Mouse (Mus musculus): ENCODE results near the gene Sdad1.
"Not testable (repeated sequence)": the region's sequence is repeated elsewhere in the genome, so short reads cannot be mapped to it uniquely, and the experiment has no call there.

The Sdad1 gene

DNA sequence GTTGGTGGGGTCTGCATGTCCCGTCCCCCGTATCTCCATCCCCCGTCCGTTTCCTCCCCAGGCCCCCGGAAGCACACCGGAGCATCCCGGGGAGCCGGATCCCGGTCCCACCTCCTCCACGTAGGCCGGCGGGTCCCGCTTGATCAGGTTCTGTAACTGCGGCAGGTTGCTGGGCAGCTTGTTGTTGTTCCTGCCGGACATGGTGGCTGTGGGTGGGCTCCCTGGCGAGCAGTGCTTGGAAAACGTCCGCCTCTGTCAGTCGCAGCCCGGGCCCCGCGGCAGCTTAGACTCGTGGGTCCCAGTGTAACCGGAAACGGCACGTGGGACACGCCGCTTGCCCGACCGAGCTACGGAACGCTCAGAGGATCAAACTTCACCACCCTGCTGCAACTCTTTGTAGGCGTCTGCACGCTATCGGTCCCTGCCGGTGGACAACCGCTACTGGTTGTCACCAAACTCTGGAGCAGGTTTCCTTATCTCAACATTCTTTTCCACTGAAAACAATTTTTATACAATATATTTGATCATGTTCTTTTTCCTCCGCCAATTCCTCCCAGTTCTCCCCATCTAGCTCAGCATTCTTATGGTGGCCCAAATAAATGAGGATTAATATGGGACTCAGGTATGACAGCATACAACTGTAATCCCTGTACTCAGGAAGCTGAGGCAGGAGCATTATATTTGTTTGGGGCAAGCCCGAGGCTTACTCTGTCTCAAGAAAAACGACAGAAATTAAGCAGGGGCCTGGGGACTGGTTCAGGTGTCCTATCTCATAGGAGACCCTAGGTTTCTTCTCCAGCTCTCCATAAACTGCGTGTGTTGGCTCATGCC, at the start of gene Sdad1:
Sdad1 (minus strand) TSS at position 799 of the 831 bp plus-strand sequence.
- peak; percentile 95 for DNase-seq (ENCODE audit: low read depth, low spot score)

DNA sequence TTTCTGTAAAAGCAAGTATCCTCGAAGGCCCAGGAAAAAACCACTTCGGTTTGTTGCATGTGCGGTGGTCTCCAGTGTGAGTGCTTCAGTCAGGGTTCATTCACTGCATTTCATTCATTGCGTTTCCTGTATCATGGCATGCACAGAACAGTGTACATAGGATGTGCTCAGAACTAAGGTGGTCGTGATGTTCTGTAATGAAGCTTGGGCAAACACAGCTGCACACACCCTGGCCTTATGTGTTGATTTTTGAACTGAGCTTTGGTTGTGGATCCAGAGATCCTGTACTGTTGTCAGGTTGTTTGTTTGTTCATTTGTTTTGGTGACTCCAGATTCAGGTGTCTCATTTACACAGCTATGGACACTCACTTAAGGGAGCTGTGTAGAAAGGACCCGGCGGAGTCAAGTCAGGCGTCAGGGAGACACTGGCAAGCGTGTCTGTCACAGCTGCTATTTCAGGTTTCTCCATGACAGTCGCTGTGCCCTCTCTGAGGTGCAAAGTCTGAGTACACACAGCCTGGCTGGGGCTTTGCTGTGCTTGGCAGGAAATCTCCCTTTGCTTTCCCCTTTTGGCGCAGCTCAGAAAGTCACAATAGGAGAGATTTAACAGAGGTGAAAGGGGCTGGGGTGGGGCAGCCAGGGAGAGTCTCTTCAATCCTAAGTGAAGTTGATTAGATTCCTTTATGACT, 48.6 kb upstream of the Sdad1 start:
- DNase-seq (ENCODE audit: low read depth, low spot score) = no peak

DNA sequence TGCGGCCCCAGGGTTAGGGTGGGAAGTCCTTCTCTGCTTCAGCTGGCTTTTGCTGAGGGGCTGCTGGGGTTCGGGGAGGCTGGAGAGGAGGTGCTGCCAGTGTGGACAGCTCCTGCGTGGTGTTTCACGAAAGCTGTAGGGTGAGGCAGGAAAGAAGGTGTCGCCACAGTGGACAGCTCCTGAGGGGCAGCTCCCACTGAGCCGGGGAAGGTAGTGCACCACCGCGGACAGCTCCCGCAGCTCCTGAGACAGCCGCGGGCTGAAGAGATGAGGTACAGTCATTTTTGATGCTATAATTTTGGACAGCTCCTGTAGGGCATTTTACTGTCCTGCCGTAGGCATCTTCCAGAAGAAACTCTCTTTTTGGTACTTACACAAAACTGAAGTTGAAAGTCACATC, 47.8 kb upstream of the Sdad1 start:
- peak; percentile 26 for DNase-seq (ENCODE audit: low read depth, low spot score)

DNA sequence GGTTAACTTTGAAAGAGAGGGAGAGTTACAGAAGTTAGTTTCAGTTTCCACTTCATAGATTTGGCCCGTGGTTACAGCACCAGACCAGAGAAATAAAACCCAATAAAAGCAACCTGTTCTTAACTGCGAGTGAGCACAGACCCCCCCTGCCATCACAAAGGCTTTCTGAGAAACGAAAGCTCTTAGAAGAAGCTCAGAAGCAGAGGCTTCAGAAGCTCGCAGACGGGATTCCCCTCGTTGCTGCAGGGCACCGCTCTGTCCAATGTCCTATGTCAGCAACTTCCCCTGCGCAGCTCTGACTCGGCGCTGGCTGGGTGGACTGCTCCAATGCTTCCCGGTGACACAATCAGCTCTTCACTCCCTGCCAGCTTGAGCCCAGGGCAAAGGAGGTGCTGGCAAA, 43.2 kb upstream of the Sdad1 start:
- DNase-seq (ENCODE audit: low read depth, low spot score) = no peak

DNA sequence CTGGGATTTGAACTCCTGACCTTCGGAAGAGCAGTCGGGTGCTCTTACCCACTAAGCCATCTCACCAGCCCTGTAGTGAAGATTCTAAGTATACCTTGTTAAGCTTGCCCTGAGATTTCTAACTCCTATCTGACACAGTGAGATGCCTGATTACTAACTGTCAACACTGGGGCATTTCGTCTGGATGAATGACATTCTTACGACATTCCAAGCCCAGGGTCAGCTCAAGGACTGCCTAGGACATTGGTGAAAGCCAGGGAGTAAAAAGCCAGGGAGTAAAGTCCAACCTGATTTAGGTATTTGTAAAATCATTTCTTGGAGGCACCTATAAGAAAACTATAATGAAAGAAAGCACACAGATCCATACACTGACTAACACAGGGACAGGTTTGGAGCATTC, 42.4 kb upstream of the Sdad1 start:
- DNase-seq (ENCODE audit: low read depth, low spot score) = not testable (repeated sequence)

DNA sequence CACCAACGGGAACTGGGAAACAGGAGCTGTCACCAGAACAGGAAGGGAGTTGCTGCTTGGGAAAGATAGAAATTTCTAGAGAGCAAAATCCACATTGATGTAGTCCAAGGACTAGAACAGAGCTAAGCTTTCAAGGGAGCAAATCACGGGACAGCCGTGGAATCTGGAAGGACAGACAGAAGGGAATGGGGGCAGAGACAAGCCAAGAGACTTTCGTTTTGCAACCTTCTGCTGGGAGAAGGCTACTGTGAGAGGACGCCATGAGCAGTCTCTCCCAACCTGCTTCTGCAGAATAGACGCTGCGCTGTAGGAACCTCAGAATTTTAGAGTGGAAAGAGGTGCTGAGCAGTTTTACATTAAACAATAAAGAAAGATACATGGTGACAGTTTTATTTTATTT, 39.5 kb upstream of the Sdad1 start:
- DNase-seq (ENCODE audit: low read depth, low spot score) = no peak

DNA sequence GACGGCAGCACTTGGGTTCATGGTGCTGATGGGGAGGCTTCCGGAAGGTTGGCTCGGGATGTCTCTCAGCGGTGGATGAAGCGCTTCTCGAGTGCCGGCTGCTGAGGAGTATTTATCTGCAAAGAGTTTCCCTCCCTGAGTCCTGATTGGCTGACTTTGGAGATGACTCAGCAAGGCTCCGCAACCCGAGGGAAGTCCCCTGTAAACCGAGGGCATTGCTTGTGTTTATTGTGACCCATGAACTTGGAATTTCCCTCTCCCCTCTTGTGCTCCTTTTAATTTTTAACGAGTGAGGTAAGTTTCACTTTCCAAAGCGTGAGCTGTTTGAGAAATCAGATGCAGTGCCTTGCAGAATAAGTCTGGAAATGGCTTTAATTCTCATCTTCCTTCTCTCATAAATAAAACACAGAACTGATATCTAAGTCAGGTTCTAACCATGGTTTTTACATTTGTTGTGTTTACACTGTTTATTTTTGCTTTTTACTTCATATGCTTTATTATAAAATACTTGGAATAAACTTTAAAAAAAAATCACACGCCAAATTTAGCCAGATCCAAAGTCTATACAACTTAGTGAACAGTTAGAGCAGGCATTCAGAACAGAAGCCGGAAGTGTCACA, 38.6 kb upstream of the Sdad1 start, which contains the start of gene Cxcl10:
Cxcl10 (minus strand) TSS at position 96 of the 620 bp plus-strand sequence.
- DNase-seq (ENCODE audit: low read depth, low spot score) = peak; percentile 41

DNA sequence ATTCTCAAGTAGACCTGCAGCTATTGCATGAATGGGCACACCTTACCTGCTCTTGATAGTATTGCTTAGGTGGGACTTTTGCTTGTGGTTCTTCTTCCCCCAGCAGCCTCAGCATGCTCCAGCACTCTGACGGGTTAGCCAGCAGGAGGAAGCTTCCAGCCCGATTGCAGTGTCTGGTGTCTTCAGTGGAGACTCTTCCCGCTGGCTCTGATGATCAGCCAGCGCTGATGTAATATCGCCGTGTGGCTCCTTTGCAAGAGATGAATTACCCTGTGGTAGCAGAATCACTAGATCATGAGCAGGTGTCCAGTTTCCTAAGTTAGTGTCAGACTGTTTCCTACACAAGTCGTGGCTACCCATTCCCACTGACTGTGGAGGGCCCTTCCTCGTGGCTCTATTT, 34.7 kb upstream of the Sdad1 start:
- DNase-seq (ENCODE audit: low read depth, low spot score) = no peak

DNA sequence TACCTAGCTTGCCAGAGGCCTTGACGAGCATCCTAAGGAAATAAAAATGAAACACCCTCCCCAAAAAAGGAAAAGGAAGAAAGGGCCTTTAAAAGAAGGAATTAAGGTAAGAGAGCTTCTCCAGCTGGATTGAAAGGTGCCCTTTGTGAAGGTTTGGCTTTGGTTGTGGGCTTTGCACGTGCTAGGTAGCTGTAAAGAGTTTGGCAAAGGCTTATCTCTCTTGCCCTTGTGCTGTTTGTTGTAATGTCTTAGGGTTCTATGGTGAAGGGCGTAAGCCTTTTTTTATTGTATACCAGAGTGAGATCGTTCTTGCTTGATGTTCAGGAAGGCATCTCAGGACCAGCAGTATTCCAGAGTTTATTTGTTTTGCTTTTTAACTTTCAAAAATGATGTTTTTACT, 30.3 kb upstream of the Sdad1 start:
- DNase-seq (ENCODE audit: low read depth, low spot score) = no peak

DNA sequence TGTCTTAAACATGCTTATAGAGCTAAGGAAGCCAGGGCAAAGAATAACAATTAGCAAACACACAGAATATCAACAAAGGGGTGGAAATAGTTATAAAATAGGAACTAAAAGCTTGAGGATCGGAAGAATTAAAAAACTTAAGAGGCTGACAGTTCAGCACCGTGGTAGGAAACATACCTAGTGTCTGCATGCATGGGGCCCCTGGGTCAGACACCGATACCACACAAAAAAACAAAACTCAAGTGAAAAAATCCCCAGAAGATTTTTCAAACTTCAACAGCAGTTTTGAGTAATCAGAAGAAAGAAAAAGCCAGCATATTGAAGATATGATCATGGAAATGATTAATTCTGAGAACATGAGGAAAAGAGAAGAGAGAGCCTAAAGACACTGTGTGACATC, 26.5 kb upstream of the Sdad1 start:
- no peak for DNase-seq (ENCODE audit: low read depth, low spot score)

DNA sequence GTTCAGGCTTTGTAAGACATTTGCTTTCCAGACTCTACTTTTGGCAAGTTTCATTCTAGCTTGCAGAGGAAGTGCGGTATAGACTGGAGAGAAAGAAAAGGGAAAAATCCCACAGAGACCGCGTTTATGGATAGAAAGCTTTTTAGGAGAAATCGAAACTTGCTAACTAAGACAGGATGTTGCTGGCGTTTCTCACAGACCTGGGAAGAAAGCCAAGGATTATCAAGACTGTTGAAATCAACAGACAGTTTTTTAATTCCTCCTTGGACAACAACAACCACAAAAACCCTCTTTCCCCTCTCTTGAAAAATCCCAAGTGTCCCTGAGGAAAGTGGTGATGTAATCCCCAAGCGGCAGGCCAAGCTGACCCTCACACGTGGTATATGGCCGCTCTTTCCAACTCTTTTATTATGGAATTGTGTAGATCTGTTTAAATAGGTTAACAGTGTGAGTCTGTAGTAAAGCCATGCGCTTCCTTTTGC, 22.1 kb upstream of the Sdad1 start:
- DNase-seq (ENCODE audit: low read depth, low spot score) = no peak

DNA sequence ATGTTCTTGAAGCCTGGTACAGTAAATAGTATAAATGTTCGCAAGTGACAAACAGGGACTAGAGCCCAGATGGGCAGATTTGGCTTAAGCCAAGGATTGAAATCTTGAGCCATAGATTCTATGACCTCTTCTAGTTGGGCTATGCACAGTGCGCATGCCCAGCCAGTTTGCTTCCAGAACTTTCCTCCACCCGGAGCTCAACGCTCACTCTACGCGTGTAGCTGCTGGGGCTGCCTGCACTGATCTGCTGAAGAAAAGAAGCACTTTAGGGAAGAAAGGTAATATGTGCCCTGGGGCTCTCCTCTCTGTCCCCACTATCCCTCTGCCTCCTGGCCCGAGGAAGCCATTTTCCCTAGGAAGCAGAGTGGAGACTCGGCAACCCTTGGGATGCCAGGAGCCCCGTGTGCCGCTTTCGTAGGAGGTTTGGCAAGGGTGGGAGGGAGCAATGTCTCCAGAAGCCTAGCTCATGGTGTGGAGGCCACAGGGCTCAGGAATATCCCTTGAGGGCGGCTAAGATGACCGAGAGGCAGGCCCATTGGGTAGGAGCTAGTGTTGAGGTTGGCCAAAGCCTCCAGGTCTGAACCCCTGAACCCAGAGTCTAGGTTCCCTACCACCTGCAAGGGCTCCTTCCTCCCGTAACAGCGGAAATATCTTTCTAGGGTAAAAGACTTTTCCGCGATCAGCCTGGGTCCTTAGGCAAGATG, 21.5 kb upstream of the Sdad1 start, which contains the start of gene Art3:
Art3 (plus strand) TSS at position 193 of the 704 bp plus-strand sequence.
- no peak for DNase-seq (ENCODE audit: low read depth, low spot score)

DNA sequence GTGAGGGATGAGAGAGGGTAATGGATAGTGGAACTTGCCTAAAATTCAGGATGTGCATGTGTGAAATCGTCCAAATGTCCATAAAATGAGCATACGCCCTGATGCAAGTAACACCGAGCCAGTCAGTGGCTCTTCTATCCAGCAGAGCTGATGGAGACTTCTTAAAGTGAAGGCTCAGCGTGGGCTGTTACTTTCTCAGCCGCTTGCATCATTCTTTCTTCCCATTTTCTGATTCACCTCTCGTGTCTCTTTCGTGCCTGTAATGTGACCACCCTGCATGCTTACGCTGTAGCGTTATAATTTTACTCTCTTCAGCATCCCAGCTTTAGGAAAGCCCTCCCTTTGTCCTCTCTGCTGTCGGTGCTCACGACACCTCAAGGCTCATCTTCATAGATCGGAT, 20.8 kb upstream of the Sdad1 start:
- no peak for DNase-seq (ENCODE audit: low read depth, low spot score)

DNA sequence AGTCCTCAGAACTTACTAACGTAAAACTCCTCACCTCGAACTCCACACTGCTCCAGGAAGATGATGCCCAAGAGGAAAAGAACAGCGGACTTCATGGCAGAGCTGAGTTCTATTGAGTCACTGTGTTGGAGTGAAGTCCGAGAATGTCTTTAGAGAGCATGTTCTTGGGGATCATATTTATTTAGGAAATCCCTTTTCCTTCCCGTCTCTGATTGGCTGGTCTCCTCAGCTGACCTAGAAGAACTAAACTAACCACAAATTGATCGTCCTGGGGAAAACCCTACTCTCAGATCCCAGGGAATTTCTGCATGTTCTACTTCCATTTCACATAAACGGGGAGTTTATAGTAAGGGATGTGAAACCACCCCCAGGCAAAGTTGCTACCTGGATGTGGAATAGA, 17.6 kb upstream of the Sdad1 start, which contains the start of gene Cxcl9:
Cxcl9 (minus strand) TSS at position 151 of the 400 bp plus-strand sequence.
- DNase-seq (ENCODE audit: low read depth, low spot score) = no peak

DNA sequence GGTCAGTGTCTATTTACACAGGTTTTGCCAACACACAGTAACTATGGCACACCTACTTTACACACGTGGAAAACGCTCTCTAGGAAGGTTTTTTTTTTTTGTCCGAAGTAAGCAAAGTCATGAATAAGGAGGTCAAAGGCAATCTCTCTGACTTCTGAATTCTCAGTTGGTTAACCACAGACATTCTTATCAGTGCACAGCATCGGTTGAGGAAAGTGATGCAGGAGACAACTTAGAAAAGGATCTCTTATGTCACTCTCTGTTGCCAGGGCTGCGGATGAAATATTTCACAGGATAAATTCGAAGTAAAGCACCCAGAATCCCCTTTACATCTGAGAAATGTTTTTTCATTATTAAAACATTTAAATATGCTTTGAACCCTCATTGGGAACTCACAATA, 17.1 kb upstream of the Sdad1 start:
- no peak for DNase-seq (ENCODE audit: low read depth, low spot score)

DNA sequence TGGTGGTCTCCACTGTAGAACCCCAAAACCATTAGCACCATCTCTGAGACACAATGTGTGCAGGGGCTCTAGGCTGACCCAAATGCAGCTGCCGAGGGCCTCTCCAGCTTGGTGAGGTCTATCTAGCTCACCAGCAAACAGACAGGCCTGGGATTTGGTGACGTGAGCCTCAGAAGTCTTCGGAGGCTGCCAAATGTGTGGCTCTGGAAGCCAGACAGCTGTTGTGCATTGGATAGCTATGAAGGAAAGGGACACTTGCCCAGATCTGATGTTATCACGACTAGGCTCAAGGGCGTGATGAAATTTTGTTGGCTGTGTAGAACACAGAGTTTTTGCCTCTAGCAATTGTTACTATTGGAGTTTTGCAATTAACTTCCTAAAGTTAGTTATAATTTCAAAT, 13.0 kb upstream of the Sdad1 start:
- DNase-seq (ENCODE audit: low read depth, low spot score) = no peak

DNA sequence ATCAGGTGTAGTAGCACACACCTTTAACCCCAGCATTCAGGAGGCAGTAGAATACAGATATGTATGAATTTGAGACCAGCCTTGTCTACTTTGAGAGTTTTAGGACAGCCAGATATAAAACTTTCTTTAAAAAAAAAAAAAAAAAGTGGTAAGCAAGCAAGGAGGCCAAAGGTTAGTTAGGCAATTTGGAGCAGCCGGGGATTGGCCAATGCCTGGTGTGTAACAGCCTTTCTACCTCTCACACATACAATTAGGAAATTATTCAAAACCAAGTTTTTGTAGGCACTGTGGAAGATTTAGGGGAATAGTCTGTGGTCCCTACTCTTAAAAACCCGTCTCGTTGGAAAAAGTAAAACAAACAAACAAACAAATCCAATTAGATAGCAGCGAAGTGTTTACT, 12.3 kb upstream of the Sdad1 start:
- no peak for DNase-seq (ENCODE audit: low read depth, low spot score)

DNA sequence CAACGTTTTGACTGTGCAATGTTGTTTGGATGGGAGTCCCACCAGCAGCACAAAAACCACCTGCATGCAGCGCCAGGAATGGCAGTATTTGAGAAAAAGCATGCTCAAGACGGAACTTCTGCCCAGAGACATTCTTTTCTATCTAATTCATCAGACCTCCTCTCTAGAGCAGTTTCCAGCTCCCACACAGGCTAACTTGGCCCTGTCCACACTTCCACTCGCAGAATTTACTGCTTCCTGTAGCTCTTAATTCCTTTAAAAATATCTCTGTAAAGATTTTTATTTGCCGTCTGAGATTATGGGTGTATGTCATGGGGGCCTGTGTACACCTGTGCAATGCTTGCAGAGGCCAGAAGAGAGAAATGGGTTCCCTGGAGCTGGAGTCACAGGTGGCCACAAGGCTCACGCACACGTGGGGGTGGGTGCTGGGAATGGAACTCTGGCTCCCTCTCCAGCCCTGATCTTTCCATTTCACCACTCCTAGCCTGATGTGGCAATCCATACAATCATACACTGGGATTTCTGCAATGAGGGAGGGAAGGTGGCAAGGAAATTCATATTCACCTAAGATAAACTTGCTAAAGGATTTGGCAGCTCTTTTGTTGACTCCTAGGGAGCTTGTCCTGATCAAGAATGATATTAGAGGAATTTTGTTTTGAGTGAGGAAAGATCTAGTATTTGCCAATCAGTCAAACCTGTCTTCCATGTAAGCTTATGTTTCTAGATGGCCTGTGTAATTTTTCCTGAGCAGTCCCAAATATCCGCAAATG, 11.5 kb upstream of the Sdad1 start:
- no peak for DNase-seq (ENCODE audit: low read depth, low spot score)

DNA sequence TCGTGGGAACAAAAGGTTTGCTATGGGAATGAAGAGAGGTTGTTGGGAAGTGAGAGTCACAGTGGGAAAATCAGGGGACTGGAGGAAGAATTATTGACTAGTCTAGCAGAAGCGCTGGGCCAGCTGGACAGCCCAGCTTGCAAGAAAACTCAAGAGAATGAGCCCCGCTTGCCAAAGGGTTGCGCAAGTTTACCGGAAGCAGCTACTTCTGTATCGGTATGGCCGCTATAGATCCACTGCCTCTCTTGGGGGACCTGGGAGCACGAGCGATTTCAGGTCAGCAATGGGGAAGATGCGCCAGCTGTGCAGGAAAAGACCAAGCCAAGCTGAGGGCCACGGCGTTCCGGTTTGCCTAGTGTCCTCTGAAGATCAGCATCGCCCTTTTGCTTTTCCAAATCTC, 8.3 kb upstream of the Sdad1 start:
- no peak for DNase-seq (ENCODE audit: low read depth, low spot score)

DNA sequence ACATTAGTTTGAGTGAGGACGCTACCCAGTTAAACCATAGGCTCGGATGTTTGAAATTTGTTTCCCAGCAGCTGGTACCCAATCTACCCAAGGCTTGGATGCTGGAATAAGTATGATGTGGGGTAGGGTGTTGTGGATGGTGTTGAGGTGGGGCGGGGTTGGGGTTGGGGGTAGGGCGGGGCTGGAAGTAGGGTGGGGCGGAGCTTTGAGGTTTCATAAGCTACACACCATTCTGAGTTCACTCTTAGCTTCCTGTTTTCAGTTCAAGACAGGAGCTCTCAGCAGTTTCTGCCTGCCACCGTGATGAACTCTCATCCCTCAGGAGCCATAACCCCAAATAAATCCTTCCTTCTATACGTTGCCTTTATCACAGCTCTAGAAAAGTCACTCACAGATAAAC, 7.8 kb upstream of the Sdad1 start:
- no peak for DNase-seq (ENCODE audit: low read depth, low spot score)

DNA sequence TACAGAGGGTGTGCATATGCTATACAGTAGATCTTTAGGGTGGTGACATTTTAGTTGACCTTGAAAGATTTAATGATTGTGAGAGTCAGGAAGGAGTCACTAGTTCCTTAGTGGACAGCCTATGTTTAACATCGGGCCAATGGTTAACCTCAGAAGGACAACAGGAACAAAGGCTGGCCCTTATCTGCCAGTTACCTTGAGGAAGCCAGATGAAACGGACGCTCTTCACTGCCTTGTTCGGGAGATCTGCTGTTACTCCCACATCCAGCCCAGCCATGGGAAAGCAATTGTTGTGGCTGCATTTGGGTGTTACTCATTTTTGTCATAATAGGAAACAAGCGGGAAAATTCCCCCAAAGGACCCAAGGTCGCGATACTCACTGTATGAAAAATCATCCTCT, 3.5 kb upstream of the Sdad1 start:
- DNase-seq (ENCODE audit: low read depth, low spot score) = no peak
